Mouse (Mus musculus): Measurements from ENCODE around the gene Gtf3c6.

Gene Gtf3c6

GRCm38 (mm10) chr10:40258976-40259375 is 1.1 kb upstream of the Gtf3c6 start:
- peak; percentile 78 for DNase-seq (ENCODE audit: low read depth, low spot score)

GRCm38 (mm10) chr10:40258401-40258966 is 576 bp upstream of the Gtf3c6 start:
- DNase-seq (ENCODE audit: low read depth, low spot score): peak; percentile 94

DNA sequence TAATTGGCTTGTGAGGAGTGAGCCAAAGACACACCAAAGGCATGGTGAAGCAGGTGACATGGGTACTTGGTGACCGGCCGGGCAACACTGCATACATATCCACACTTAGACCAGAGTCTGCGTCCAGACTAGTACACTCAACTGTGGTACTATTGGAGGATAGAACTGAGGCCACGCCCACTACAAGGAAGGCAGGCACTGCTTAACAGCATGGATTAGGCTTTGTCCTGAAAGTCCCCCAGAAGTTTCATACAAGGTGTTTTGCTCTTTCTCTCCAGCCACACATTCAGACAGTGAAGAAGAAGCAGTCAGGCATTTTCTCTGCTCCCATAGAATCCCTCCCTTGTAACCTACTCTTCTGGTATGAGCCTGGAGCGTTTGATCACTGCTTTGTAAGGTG is 1.2 kb downstream of the Gtf3c6 start:
- peak; percentile 49 for DNase-seq (ENCODE audit: low read depth, low spot score)

DNA sequence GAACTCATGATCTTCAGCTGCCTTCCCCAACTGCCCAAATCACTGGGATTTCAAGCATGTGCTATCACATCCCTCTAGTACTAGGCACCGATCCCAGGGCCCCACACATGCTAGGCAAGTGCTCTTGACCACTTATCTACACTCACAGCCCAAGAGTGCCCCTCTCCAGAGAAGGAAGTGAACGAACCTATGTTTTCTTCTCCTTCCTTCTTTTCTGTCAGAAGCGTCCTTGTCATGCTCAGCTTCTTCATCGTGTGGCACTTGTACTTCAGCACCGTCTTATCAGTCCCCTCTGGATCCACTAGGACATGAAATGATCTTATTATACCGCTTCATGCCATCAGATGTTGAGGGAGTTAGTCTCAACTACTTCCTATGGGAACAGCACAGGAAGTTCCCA is 6.9 kb downstream of the Gtf3c6 start:
- DNase-seq (ENCODE audit: low read depth, low spot score): no peak

GRCm38 (mm10) chr10:40249625-40250024 is 8.3 kb downstream of the Gtf3c6 start:
- no peak for DNase-seq (ENCODE audit: low read depth, low spot score)

- no peak for DNase-seq (ENCODE audit: low read depth, low spot score)
These were observed 10.7 kb downstream of the Gtf3c6 start for GRCm38 (mm10) chr10:40247166-40247716.

DNA sequence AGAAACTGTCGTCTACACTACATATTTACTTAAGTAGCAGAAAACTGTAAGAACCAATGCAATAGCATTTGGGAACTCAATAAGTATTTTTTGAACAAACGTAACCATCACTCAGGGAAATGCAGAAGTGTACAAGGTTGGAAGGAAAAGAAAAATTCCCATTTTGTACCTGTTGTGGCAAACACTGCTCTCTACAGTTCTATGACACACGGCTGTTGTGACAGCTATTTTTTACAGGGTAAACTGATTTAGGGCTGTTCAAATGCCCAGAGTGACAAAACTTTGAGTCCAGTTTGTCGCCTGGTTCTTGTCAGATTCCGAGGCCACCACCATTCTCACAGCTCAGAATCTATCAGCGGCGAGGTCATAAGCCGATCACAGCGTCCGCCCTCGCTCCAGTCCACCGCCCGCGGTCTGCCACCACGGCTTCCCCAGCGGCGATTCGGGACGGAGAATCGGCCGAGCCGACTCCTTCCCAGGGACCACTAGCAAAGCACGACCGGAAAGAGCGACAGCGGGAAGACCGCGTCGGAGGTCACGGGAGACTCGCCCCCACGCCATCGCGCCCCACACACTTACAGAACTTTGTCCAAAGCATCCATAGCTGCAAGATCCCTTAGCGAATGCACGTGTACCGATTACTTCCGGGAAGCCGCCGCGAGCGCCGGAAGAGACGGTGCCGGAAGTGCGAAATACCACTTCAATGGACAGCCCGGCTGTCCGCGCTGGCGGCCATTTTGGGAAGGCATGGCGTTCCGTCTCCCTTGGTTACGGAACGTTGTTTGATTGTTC is 11.3 kb downstream of the Gtf3c6 start, which contains the start of gene Rpf2:
TSS of gene Rpf2 (minus strand) at position 663 of the 792 bp plus-strand sequence.
- peak; percentile 90 for DNase-seq (ENCODE audit: low read depth, low spot score)

- no peak for DNase-seq (ENCODE audit: low read depth, low spot score)
These were observed 20.1 kb downstream of the Gtf3c6 start for GRCm38 (mm10) chr10:40237826-40238225.

DNA sequence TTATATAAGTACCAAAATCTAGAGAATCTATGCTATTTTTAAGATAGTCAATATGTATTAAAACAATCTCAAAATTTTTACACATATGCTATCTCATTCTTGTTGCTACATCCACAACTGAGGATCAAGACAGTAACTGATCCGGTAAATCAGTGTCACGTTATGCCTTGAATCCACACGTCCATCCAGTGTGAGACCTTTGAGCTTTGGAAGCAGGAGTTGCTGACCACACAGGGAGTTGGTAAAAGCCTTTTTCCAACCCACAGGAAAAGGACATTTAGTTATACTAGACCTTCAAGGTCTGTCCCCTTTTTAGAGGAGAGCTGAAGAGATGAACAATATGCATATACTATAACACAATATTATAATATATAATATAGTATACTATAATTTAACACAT is 24.7 kb downstream of the Gtf3c6 start:
- DNase-seq (ENCODE audit: low read depth, low spot score): no peak

DNA sequence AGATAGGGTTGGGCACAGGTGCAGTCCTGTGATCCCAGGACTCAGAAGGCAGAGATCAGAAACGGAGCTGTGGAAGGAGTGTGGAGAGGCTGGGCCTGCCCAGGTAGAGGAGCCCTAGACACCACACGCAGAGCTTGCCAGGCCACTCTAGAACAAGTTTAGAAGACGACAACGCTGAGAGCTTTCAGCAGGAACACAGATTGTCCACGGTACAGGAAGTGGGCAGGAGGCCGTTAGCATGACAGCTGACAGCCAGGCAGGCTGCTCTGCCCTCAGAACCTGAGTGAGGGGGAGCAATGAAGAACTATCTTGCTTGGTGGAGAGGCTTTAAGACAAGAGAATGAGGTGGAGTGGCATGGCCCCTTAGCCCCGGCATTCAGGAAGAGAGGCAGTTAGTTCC is 25.5 kb downstream of the Gtf3c6 start:
- peak; percentile 19 for DNase-seq (ENCODE audit: low read depth, low spot score)

DNA sequence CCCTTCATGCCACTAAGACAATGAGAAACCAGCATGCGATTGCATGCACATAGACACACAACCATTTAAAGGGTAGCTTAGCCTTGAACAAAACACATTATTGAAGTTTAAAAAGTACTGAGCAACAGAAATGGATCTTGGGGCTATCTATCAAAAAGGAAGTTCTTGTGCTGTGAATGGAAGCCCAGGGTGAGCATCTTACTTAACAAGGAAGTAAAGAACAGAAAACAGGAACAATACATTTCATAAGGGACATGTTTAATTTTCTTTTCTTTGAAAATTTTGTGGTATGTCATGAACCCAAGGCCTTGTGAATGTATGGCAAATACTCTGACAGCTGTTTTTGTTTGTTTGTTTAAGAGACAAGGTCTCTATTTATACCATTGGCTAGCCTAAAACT is 28.2 kb downstream of the Gtf3c6 start:
- DNase-seq (ENCODE audit: low read depth, low spot score): no peak

DNA sequence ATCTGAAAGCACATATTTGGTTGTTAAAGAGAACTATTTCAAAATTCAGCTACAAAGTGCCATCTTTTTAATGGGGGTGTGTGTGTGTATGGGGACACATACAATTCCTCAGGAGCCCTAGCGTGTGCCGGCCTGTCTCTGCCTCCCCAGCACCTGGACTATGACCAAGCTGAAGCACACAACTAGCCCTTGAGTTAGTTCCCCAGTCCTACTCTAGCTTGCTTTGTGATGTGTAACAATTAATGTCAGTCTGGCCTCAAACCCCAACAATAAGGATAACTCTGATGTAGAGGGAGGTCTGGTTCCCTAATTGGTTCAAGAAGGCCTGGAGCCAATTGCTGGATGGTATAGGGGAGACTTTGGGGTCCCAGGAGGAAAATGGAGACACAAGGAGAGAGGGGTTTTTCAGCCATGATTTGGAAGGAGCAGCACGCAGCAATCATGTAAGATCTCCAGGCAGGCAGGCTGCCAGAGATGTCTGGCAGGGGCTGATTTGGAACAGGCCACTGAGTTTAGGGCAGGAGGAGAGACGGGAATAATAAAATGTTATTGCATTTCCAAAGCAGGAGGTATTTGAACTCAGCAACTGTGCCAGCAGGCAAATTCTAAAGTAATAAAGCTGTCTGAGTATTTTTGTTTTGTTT is 30.1 kb downstream of the Gtf3c6 start:
- no peak for DNase-seq (ENCODE audit: low read depth, low spot score)

DNA sequence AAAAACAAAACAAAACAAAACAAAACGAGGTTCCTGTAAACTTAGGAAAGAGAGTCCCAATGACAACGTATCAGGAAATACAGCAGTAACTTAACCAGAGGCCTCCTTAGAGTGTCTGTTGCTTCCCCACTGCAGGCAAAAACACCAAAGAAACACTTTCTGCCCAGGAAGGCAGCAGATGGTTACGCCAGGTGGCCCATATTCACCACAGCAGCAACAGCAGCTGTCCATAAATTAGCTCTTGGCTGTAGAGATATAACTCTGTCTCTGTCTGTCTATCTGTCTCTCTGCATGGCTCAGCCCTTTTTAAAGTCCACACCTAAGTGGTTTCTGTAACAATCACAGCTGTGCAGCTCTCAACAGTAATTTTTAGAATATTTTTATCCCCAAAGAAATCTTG is 39.0 kb downstream of the Gtf3c6 start:
- no peak for DNase-seq (ENCODE audit: low read depth, low spot score)

DNA sequence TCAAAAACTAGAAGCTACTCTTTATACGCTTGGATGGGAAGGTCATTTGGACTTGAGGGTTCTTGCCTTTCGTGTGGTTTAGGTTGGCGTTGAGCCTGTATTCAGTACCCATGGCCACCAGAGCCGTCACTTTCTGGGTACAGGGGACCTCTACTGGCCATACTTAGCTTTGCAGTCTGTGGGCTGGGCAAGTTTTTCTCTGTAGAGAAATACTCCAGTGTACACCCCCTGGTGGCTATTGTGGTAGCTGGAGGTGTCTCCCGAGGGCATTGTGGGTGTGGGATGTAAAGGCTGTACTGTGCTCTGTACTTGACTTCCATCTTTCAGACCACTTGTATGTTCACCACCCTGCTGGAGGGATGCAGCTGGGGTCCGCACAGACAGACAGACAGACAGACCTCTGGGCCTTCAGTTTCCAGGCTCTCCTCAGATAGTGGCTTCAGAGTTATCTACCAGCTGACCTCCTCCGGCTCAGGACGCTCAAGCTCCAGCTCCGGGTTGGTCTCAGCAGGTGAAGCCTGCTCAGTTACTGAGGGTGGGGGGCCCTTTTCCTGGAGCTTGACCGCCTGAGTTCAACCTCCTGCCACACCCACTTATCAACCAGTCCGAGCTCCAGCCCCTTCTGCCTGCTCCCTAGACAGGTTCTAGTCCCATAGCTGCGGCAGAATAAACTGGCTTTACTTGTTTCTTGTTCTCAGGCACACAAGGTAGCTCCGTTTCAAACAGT is 45.3 kb downstream of the Gtf3c6 start:
- DNase-seq (ENCODE audit: low read depth, low spot score): peak; percentile 88

All from CD4-positive helper T cell, adult 2 months (primary cell).